Mouse (Mus musculus) CH12.LX (cell line): Measurements from ENCODE around the gene Drap1.

Source experiments
- CTCF ChIP-seq, 2 experiments: IDR thresholded peaks in 1 of 2; conservative IDR thresholded peaks in 1 of 2; 2 replicates each; pipeline ENCODE4 v1.5.1; 2011 to 2012; ENCODE audit warnings: low read depth in 2 of 2, low read length in 2 of 2, improper control_type of control experiment in 1 of 2, inconsistent platforms in 1 of 2, mild to moderate bottlenecking in 1 of 2, moderate library complexity in 1 of 2
- MXI1 ChIP-seq: IDR thresholded peaks from 2 replicates; pipeline ENCODE4 v1.6.1; 2011; ENCODE audit warnings: mild to moderate bottlenecking, low read depth, low read length, improper control_type of control experiment
- ZNF384 ChIP-seq: IDR thresholded peaks from 2 replicates; pipeline ENCODE4 v1.6.1; 2012; ENCODE audit warnings: low read depth, low read length, improper control_type of control experiment, inconsistent platforms

GRCm38 (mm10) chr19:5472857-5473256 is 48.1 kb upstream of the Drap1 start:
- no peak for TF ChIP-seq MXI1
- TF ChIP-seq ZNF384: no peak
- peak in 1 of 2 experiments; percentile 11; a peak in 1 of 4 replicates for TF ChIP-seq CTCF (conservative IDR thresholded peaks at IDR 0.05 in 1 of 2, IDR thresholded peaks at IDR 0.05 in 1 of 2; ENCODE audit: low read depth in 2 of 2, low read length in 2 of 2)
